Comparison of ENCODE assay signal across 22 mouse cellular contexts in the genomic region with DNA sequence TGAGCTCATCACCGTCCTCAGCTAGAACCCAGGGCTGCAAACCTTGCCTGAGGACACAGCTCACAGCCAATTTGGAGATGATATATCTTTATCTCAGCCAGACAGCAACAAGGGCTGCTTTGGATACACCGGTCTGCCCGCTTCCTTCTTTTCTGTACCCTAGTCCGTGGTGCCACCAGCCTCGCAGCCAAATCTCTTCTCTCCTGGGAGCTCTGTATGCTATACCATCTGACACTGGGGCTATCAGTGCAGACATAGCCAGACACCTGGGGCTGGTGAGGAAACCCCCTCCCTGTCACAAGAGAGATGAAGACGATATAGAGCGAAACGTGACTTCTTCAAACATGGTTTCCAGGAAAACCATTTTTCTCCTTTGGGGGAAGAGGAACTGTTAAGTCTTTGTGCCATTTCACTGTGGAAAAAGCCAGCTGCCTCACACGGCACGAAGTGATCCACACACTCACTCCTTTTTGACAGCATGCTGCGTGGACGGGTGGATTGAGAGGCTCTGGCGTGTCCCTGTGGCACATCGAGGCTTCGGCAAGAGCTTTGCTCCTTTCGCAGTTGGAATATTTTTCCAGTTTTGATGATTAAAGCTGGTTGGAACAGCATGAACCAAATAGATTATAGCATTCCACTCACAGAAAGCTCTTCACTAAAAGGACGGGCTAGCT. TPM values are rescaled to one million over a fixed set of nuclear protein-coding genes. Genes with fewer than 3 reads are reported as not detected.
A peak's percentile ranks its signal among the peaks of the same experiment; 100 is the strongest.
DNase-seq lines count a peak whose midpoint lies in the region; ATAC-seq and TF ChIP-seq lines count a peak whose summit lies in the region.
"Had no signal": no experiment of that assay in that cellular context is flagged by ENCODE, and none has a peak within 500 bp of the region (broad histone marks: within the 10 kb centered on the region; RNA-seq: fewer than 3 reads in every experiment).

No protein-coding gene starts in this region.

- peak; percentile 21 for ATAC-seq in forebrain, postnatal 0 days
- no peak for ATAC-seq in forebrain, embryonic 16.5 days
- ATAC-seq in hindbrain, embryonic 13.5 days (ENCODE audit: low FRiP score), result no peak
- ATAC-seq in hindbrain, embryonic 12.5 days (ENCODE audit: low FRiP score), result no peak
- ATAC-seq: forebrain, embryonic 15.5 days; intestine, embryonic 16.5 days had no signal

- H3K9me3 ChIP-seq in forebrain, postnatal 0 days (ENCODE audit: low read length), result no peaks in the 10 kb centered on the region
- H3K9me3 ChIP-seq in forebrain, embryonic 16.5 days (ENCODE audit: control insufficient read depth, low read length), result no peaks in the 10 kb centered on the region
- no peaks in the 10 kb centered on the region for H3K9me3 ChIP-seq in hindbrain, embryonic 13.5 days
- no peaks in the 10 kb centered on the region for H3K9me3 ChIP-seq in hindbrain, embryonic 12.5 days (replicated peaks)
- H3K9me3 ChIP-seq: embryonic facial prominence, embryonic 10.5 days; forebrain, embryonic 15.5 days; heart, embryonic 13.5 days had no signal

- H3K27ac ChIP-seq in forebrain, postnatal 0 days (ENCODE audit: low read depth, low read length), result 0 out of 2 replicates have a peak overlapping the region, but pooled peaks have one; percentile 21
- H3K27ac ChIP-seq in forebrain, embryonic 16.5 days (ENCODE audit: low read length), result no peak overlapping the region
- peak overlapping the region; percentile 26; the same call in 1 of the 2 replicates for H3K27ac ChIP-seq in hindbrain, embryonic 13.5 days
- H3K27ac ChIP-seq in hindbrain, embryonic 12.5 days, result no peak overlapping the region
- H3K27ac ChIP-seq: embryonic facial prominence, embryonic 10.5 days; forebrain, embryonic 15.5 days; heart, embryonic 13.5 days; hindbrain, embryonic 14.5 days had no signal

- no peak overlapping the region for H3K4me2 ChIP-seq in forebrain, postnatal 0 days (ENCODE audit: low read depth)
- no peak overlapping the region for H3K4me2 ChIP-seq in forebrain, embryonic 16.5 days (ENCODE audit: low read length)
- no peak overlapping the region for H3K4me2 ChIP-seq in hindbrain, embryonic 13.5 days
- no peak overlapping the region for H3K4me2 ChIP-seq in hindbrain, embryonic 12.5 days (replicated peaks)
- H3K4me2 ChIP-seq: forebrain, embryonic 15.5 days; heart, embryonic 13.5 days; hindbrain, embryonic 14.5 days had no signal

- H3K4me1 ChIP-seq in forebrain, postnatal 0 days (ENCODE audit: insufficient read depth), result no peaks in the 10 kb centered on the region; the same call in 1 of the 2 replicates
- H3K4me1 ChIP-seq in forebrain, embryonic 16.5 days (replicated peaks; ENCODE audit: control insufficient read depth, insufficient read depth, low read length), result peaks cover 16% of the 10 kb centered on the region
- peaks cover 31% of the 10 kb centered on the region for H3K4me1 ChIP-seq in hindbrain, embryonic 13.5 days (replicated peaks)
- peaks cover 10% of the 10 kb centered on the region for H3K4me1 ChIP-seq in hindbrain, embryonic 12.5 days
- H3K4me1 ChIP-seq: embryonic facial prominence, embryonic 10.5 days had no signal

- WGBS in forebrain, postnatal 0 days, result 67% methylated on average over 17 of the region's 17 CpGs
- WGBS in forebrain, embryonic 16.5 days, result 69% methylated on average over 17 of the region's 17 CpGs
- 76% methylated on average over 17 of the region's 17 CpGs for WGBS in hindbrain, embryonic 13.5 days
- WGBS in hindbrain, embryonic 12.5 days, result 81% methylated on average over 17 of the region's 17 CpGs

- no peaks in the 10 kb centered on the region for H3K36me3 ChIP-seq in forebrain, postnatal 0 days (ENCODE audit: insufficient read depth)
- no peaks in the 10 kb centered on the region for H3K36me3 ChIP-seq in forebrain, embryonic 16.5 days (ENCODE audit: control insufficient read depth, insufficient read depth)
- H3K36me3 ChIP-seq in hindbrain, embryonic 13.5 days, result no peaks in the 10 kb centered on the region
- H3K36me3 ChIP-seq in hindbrain, embryonic 12.5 days, result no peaks in the 10 kb centered on the region
- H3K36me3 ChIP-seq: embryonic facial prominence, embryonic 10.5 days; forebrain, embryonic 15.5 days; heart, embryonic 13.5 days had no signal

- no peak for TF ChIP-seq CTCF in forebrain, postnatal 0 days (IDR thresholded peaks at IDR 0.05; ENCODE audit: low read depth)

- H3K27me3 ChIP-seq in forebrain, postnatal 0 days (ENCODE audit: insufficient read depth, low read length), result no peaks in the 10 kb centered on the region
- H3K27me3 ChIP-seq in forebrain, embryonic 16.5 days (replicated peaks; ENCODE audit: control insufficient read depth, insufficient read depth, low read length), result no peaks in the 10 kb centered on the region
- H3K27me3 ChIP-seq in hindbrain, embryonic 13.5 days, result no peaks in the 10 kb centered on the region
- H3K27me3 ChIP-seq in hindbrain, embryonic 12.5 days, result no peaks in the 10 kb centered on the region
- H3K27me3 ChIP-seq: forebrain, embryonic 15.5 days; heart, embryonic 13.5 days had no signal

- intact Hi-C loops in left cerebral cortex, postnatal 4 days (cut with DNase I), result no loop called here
- intact Hi-C loops in left cerebral cortex, postnatal 25 days (cut with DNase I), result loop anchor here (10.0 kb wide), 1 partner anchor 329 kb away; no protein-coding TSS in a partner anchor

- no peak for DNase-seq in forebrain, postnatal 0 days
- DNase-seq in left cerebral cortex, postnatal 4 days, result peak; percentile 52
- DNase-seq in left cerebral cortex, postnatal 25 days (ENCODE audit: low spot score in 2 of 2), result no peak
- DNase-seq in brain, adult 2 months (ENCODE audit: low read depth, low spot score), result peak; percentile 70
- DNase-seq in embryo, embryonic 11 days, result no peak
- DNase-seq: adrenal gland, adult 2 months; adrenal gland, postnatal 25 days; cerebellum, adult 11 months; cerebellum, adult 9-10 months; cerebellum, postnatal 36 days; gastrocnemius, postnatal 36 days; heart, adult 18-20 months; heart, postnatal 36 days; kidney, adult 2 months had no signal

- H3K9ac ChIP-seq in forebrain, postnatal 0 days, result no peak overlapping the region
- H3K9ac ChIP-seq in forebrain, embryonic 16.5 days (replicated peaks; ENCODE audit: low read depth, low read length), result no peak overlapping the region
- H3K9ac ChIP-seq in hindbrain, embryonic 13.5 days, result no peak overlapping the region
- H3K9ac ChIP-seq in hindbrain, embryonic 12.5 days, result no peak overlapping the region
- H3K9ac ChIP-seq: forebrain, embryonic 15.5 days; heart, embryonic 13.5 days; hindbrain, embryonic 14.5 days had no signal

- H3K4me3 ChIP-seq in forebrain, postnatal 0 days (ENCODE audit: low read depth, low read length), result no peak overlapping the region
- H3K4me3 ChIP-seq in forebrain, embryonic 16.5 days (replicated peaks; ENCODE audit: low read length), result no peak overlapping the region
- no peak overlapping the region for H3K4me3 ChIP-seq in hindbrain, embryonic 13.5 days
- no peak overlapping the region for H3K4me3 ChIP-seq in hindbrain, embryonic 12.5 days
- H3K4me3 ChIP-seq: embryonic facial prominence, embryonic 10.5 days; forebrain, embryonic 15.5 days; heart, embryonic 13.5 days had no signal

RNA-seq across cellular contexts. Expression of gene Klhl29, which starts 11.4 kb away (rescaled TPM):
- 8.2 and 9.6 TPM in 2 replicates for total RNA-seq in forebrain, postnatal 0 days (2014; rRNA removed)
- polyA plus RNA-seq in forebrain, postnatal 0 days (2015; fragmentation: Nextera tagmentation; extraction: Ambion mirVana), result 2.0 and 2.7 TPM in 2 replicates
- polyA plus RNA-seq in forebrain, embryonic 16.5 days (2015; fragmentation: Nextera tagmentation; extraction: Ambion mirVana), result 5.3 and 7.3 TPM in 2 replicates
- polyA plus RNA-seq in hindbrain, embryonic 13.5 days (2015; fragmentation: Nextera tagmentation; extraction: Ambion mirVana), result 4.0 and 4.1 TPM in 2 replicates
- polyA plus RNA-seq in hindbrain, embryonic 12.5 days (2016; fragmentation: Nextera tagmentation; extraction: Ambion mirVana), result 4.2 and 4.4 TPM in 2 replicates
- 10 to 100 TPM; 39.9 to 42.8 TPM for total RNA-seq in left cerebral cortex, postnatal 4 days (2021)
- total RNA-seq in left cerebral cortex, postnatal 25 days (2021), result 10 to 100 TPM; 43.8 to 46.2 TPM

Comparison
In these comparisons a context has a peak if more than half of its experiments do, and no peak if none do; other contexts are left out.
1. DNase-seq: peak in left cerebral cortex, postnatal 4 days (single experiment) and brain, adult 2 months (single experiment); none in forebrain, postnatal 0 days (single experiment), left cerebral cortex, postnatal 25 days (0 of 2) and embryo, embryonic 11 days (single experiment).
2. H3K27ac ChIP-seq: peak in forebrain, postnatal 0 days (single experiment) and hindbrain, embryonic 13.5 days (single experiment); none in forebrain, embryonic 16.5 days (single experiment) and hindbrain, embryonic 12.5 days (single experiment).